Mouse (Mus musculus) kidney, postnatal 25 days (tissue): ENCODE results near the gene Dnm1.
A peak's percentile ranks its signal among the peaks of the same experiment; 100 is the strongest.

Source experiments
- DNase-seq, 2 experiments: peaks; one replicate each; pipeline ENCODE4 v3.0.0; 2021; ENCODE audit warnings: mixed read lengths in 2 of 2

Dnm1 gene

DNA sequence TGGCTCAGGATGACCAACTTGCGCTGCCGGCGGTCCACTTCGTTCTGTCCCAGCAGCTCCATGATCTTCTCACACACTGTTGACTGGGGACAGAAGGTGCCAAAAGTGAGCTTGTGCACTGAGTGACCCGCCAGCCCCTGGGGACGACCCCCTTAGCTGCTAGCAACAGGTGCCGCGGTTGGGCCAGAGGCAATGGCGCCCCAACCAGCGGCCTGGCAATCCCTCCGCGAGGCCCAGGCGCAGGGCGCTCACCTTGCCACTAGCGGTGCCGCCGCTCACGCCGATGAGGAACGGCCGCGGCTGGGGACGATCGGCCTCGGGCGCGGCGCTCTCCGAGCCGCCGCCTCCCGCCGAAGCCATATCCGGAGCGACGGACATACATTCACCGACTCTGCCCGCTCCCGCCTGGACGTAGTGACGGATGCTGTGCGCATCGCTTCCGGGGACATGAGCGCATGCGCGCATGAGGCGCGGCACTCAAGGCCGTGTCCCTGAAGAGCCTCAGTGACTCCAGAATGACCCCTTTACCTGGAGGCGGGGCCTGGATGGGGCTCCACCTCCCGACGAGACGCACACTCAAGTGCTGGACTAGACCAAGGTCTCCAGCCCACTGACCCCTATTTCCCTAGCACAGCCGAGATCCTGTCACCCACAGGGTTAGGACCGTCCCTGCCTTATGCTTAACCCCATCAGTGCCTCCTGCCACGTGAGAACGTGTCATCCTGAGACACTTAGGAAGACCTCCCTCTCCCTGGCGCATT lies 93.3 kb downstream of the Dnm1 start, which contains the start of gene Uck1:
Uck1 (minus strand) TSS at position 503 of the 761 bp plus-strand sequence.
- peak; percentile 92 to 96 for DNase-seq

DNA sequence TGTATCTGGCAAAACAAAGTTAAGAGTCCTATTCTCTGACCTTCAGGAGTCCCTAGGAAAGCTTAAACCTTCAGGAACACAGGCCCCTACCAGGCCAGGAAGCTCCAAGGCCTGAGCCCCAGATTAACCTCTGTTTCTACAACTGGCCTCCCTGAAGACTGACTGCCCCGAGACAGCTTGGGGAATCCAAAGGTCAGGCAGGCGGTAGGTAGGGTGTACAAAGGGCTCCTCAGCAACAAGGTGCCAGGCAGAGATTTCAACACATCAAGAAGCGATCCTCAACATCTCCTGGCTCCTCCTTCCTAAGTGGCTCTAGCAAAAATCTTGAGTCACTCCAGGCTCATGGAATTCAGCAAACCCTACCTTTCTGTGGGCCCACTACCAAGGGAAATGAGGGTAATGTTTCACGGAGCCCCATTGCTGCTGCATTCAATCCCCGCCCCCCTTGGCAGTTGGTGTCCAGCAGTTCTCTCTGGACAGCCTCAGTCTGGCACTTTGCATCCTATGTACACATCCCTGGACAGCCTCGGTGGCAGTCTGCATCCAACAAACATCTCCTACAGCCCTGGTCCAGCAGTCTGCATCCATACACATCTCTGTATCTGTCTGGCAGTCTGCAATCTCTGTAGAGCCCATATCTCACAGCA lies 94.1 kb downstream of the Dnm1 start:
- DNase-seq = peak; percentile 59 to 86
